Mouse (Mus musculus) adrenal gland, postnatal 14 days (tissue): ENCODE data around the gene Wdhd1. TPM values are rescaled to one million over a fixed set of nuclear protein-coding genes. Genes with fewer than 3 reads are reported as not detected.
A peak's percentile ranks its signal among the peaks of the same experiment; 100 is the strongest.
"Not testable (repeated sequence)": the region's sequence is repeated elsewhere in the genome, so short reads cannot be mapped to it uniquely, and the experiment has no call there.

Source experiments
- DNase-seq: peaks from one replicate; pipeline ENCODE4 v3.0.0; 2021; ENCODE audit warnings: mixed read lengths
- long read RNA-seq, 2 experiments: library from polyadenylated mRNA; stranded (forward); transcript quantifications; one replicate each; pipeline ENCODE4 v2.0.0; 2021
- total RNA-seq: library from RNA; stranded (reverse); gene quantifications from 2 replicates; pipeline ENCODE4 v1.2.3, GENCODE M21; 2021

Wdhd1 gene
- total RNA-seq, result 7.1 and 9.8 TPM in 2 replicates
- long read RNA-seq, experiment 1, full-length matches to known transcripts, result 5 of 6 reads
- long read RNA-seq, experiment 1, partial matches to known transcripts, result 0 of 6 reads
- long read RNA-seq, experiment 1, other reads (novel, unspliced or antisense), result 1 of 6 reads
- long read RNA-seq, experiment 2, full-length matches to known transcripts, result 3 of 7 reads
- long read RNA-seq, experiment 2, partial matches to known transcripts, result 0 of 7 reads
- long read RNA-seq, experiment 2, other reads (novel, unspliced or antisense), result 4 of 7 reads

DNA sequence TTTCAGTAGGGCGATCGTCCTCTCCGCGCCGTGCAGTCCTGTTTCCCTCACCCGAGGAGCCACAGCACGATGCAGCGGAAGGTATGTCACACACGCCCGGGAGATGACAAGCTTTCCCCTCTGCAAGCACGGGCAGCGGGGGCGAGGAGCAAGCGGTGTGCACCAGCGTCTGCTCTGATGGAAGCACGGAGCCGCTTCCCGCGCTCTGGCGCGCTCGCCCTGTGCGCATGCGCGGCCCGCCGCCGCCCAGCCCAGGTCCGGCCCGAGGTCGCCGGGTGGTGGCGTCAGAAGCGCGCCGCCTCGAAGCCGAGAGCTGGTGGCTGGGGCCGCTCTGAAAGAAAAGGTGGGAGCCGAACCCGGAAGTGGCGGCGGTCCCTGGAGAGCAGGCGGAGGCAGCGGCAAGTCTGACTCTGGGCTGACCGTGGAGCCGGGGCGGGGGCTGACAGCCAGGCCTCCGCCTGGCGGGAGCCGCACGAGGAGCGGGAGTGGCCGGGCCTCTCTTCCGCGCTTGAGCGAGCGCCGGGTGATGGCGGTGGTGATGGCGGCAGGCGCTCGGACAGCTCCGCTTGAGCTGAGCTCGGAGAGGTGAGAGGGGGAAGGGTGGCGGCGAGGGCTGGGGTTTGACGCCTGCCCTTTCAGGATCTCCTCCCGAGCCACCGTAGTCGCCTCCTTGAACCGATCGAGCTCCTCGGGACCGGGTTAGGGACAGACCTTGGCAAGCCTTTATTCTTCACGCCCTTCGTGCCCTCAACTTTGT, at the start of gene Wdhd1, which contains the start of gene Socs4:
Gene Wdhd1, minus strand, starts transcription at position 221 of the 757 bp plus-strand sequence.
Gene Socs4, plus strand, starts transcription at position 295 of the 757 bp plus-strand sequence.
- DNase-seq, result peak; percentile 98

DNA sequence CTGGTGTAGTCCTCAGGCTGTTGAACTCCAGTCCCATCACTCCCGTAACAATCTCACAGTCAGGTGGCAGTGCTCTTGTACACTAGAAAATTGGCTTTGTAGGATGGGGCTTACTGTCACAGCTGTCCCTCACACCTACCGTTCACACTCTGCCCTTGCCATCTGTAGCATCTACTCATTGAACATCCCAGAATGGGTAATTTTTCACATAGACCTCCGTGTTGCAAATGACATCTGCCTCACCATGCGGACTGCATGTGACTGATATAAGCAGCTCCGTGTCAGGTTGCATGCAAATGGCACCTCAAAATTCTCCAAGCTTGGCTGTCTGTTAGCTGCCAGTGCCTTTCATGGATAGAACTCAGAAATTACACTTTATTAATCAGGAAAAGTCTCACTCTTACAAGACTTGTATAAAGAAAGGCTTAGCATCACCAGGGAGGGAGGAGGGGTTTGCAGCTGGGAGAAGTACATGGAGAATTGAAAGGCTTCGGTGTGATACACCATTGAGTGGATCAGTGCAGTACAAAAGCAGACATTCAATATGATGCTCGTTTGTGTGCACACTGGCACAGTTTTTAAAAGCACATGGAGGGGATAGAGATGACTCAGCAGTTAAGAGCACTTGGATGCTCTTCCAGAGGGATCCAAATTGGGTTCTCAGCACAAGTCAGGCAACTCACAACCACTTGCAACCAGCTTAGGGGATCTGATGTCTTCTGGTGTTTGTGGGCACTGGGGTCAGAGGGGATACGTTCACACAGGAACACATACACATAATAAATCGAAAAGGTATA, 49.5 kb upstream of the Wdhd1 start:
- DNase-seq, result no peak

DNA sequence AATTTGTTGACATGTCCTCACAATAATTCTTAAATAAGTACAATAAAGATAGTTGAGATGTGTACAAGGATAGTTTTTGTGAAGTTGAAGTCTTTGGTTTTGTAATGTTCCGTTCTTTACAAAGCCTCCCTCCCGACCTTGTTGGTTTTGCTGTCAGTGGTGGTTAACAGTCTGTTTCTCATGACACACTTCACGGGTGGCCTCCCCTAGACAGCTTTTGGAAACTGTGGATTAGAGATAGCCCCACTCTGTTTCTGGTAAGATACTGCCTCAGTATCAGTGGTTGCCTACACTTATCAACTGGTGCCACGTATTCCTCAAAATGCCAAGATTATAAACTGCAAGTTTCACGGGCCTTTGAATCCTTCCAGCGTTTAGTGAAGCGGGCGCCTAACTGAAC, 44.9 kb upstream of the Wdhd1 start:
- not testable (repeated sequence) for DNase-seq

DNA sequence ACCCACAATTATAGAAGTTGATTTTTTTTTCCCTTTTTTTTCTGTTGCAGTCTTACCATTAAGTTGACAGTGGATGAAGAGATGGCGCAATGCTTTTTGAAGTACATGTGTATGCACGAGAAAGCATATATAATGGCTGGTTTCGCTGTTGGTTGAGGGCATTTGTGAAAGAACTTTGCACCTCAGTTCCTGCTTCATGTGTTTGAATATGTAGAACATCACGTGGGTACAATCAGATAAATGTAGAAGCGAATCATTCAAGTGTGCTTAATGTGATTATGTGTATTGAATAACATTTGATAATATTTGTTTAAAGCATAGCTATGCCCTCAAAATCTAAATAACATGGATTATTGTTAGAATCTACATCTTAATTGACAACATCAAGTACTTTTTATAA, 42.7 kb upstream of the Wdhd1 start:
- no peak for DNase-seq

DNA sequence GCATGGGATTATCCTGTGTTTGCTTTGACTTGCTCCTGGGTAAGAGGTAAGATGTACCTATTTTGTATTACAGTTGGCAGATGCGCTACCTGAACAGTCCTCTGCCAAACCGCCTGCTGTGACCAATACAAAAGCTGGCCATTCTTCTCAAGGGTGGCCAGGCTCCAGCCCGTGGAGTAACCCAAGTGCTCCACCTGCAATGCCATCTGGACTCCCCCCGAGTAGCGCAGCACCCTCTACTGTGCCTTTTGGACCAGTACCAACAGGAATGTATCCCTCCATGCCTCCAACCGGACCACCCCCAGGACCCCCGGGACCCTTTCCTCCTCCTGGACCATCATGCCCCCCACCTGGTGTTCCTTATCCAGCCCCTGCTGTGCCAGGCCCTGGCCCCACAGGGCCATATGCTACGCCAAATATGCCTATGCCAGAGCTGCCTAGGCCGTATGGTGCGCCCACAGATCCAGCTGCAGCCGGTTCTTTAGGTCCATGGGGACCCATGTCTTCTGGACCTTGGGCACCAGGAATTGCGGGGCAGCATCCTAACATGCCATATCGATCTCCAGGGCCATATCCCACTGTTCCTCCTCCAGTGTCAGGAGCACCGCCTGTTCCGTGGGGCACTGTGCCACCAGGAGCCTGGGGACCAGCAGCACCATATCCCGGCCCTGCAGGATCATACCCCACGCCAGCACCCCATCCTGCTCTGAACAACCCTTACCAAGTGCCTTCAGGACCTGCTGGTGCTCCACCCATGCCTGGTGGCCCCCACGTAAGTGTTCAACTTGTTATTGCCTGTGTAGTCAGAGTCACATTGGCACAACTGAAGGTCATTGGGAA, 33.9 kb upstream of the Wdhd1 start:
- DNase-seq, result no peak

DNA sequence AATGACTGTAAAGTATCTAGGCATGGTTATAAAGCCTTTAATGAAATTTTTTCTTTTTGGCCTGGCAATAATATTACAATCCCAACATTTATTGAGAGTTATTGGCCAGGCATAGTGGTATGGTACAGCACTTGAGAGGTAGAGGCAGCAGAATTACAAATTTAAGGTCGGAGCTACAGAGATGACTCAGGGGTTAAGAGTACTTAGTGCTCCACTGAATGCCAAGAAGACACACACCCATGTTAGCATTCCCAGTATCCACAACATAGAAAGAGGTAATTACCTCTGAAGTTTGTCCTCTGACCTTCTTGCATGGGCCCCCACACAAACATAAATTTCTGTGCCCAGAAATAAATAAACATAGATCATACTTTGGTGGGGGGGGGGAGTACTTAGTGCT, 32.4 kb upstream of the Wdhd1 start:
- no peak for DNase-seq

DNA sequence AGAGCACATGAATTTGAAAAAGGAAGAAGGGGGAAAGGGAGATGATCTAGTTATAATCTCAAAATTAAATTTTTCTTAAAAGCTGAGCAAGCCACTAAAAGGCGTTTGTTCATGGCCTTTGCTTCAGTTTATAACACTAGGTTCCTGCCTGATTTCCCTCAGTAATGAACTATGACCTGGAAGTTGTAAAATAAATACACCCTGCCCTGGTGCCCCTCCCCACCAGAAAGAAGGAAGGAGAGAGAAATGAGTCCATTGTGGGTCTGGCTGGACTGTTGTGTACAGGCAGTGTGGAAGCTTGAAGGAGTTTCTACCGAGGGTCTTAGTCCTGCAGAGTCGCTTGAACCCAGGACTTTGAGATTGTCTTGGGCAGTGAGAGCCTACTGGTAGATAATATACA, 31.0 kb upstream of the Wdhd1 start:
- DNase-seq, result no peak

DNA sequence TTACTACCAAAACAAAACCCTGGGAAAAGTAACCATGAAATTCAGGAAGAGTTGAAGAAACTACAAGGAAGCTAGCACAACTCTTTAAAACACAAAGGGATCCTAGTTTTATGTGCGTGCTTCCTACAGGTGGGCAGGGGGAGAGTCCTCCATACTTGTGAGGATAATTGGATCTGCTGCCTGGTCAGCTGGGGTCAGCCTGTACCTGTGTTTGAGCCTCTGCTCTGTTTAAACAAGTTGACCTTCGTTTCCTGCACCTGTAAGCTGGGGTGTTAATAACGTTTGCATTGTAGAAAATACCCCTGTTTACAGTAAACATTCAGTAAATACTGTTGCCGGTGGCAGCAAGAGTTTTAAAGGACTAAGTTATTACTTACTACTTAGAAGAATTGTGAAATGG, 29.3 kb upstream of the Wdhd1 start:
- DNase-seq, result no peak

DNA sequence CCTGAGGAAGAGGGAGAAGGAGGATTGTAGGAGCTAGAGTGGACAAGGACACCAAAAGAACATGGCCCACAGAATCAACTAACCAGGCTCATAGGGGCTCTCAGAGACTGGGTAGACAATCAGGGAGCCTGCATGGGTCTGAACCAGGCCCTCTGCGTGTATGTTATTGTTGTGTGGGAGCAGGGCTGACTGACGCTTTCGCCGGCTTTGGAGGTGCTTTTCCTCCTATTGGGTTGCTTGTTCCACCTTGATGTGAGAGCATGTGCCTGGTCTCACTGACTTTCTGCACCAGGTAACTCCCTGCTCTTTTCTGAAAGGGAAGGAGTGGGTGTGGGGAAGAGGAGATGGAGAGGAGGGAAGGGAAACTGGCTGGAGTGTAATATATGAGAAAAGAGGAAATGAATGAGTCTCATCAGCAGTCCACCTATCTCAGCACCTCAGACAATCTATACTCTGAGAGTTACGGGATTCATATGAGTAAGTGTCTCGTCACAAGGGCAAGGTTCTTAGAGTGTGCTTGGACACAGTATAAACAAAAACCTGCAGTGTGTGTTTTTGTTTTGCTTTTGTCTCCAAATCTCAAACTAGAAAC, 28.3 kb upstream of the Wdhd1 start:
- DNase-seq, result no peak

DNA sequence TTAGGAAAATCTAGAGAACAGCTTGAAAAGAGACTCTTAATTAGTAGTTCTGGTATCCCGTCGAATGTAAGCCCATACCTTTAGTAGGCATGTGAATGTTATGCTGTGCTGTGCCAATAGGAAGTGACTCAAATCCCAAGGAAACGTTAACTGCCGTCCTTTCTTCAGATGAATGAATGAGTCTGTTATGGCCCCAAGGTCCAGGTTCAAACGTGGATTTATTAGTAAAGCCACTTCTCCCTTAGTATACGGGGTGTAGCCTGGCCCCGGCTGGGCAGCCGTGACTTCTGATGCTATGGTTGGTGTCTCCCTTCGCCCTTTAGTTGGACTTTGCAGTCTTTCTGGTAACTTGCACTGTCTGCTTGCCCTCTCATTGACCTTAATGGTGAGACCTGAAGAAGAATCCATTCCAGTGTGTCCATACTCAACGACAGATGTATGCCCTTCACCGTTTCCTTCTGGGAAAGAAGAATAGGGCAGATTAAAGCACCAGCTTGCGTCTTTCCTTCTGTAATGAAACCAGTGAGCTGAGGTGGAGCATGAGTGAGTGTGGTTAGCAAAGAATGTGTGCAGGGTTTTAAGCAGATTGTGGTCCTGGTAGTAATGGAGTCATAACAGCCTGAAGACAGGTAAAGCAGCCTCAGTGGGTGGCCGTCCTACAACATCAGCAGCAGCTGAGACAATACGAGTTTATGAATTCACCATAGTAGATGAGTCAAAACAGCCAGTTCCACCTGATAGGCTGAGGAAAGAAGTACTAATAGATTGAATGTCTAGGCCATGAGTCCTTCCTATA, 26.4 kb upstream of the Wdhd1 start:
- DNase-seq, result no peak

DNA sequence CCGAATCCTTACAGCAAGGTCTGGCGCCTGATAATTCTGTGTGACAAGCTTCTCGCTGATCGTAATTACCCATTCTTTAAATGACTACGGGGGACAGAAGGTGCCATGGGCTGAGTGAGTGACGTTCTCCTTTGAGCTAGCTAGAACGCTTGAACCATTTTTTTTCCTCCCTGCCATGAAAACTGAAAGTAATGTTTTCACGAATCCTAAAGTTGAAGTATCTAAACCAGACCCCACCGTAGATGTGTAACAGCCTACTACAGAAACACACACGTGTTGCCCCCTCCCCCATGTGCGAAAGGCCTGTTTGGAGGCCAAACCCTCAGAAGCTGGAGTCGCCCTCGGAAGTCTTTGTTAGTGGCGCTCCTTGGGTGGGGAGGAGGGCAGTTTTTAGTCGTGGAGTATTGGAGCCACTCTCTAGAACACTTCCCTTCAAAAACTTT, 22.2 kb upstream of the Wdhd1 start:
- peak; percentile 62 for DNase-seq

DNA sequence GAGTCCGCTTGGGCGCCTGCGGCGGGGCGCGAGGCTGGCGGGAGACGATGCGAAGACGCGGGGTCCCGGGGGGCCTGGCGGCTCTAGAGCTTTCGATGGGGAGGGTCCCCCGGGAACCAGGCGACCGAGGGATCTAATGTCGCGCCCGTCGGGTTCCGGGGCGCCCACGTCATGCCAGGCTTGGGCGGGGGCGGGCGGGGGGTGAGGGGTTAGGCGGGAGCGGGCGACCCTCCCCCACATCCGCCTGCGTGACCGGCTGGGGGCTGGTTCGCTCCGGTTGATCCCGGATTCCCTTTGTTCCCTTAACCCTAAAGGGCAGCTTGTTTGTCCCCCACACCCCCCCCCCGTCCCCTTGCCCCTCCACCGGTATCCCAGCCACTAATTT, 21.7 kb upstream of the Wdhd1 start:
- no peak for DNase-seq

DNA sequence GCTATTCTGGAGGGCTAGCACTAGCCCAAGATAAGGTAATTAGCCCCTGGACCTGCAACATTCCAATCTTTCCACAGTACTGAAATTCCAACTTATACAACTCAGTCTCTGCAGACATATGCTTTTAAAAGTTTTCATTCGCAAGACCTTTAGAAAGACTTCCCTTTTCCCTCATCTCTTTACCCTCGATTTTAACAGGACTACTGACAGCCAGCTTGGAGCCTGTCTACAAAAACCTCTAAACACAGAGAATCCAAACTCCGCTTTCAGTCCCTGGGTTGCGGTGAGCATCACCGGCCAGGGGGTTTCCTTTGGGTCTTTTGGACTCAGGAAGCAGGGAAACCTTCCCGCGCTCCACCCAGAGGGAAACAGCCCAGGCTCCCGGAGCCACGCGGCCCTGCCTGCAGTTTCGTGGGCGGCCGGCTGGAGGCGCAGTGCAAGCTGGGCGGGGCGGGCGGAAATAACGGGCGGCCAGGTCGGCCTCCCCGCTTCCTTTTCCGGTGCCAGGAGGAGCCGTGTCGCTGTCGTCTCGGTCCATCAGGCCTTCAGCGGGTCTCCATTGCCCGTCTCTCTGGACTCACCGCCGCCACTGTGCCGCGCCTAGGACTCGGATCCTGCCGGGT, 21.2 kb upstream of the Wdhd1 start, which contains the start of gene Mapk1ip1l:
Gene Mapk1ip1l, plus strand, starts transcription at position 482 of the 623 bp plus-strand sequence.
- DNase-seq, result peak; percentile 97

DNA sequence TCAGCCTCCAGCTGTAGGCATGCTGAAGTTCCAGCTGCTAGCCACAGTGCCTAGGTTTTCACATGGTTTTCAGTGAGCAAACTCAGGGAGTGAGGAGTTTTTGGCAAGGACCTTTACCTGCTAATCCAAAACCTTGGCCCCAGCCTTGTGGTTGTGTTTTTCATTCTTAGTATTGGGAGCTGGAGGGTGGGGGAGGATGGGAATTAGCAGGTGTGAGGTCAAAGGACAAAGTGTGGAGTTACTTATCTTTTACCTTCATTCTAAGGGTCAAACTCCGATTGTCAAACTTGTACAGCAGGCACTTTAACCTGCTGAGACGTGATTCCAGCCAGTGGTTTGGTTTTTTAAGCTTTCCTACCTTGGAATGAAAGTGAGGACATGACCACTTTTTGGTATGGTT, 19.6 kb upstream of the Wdhd1 start:
- DNase-seq, result no peak

DNA sequence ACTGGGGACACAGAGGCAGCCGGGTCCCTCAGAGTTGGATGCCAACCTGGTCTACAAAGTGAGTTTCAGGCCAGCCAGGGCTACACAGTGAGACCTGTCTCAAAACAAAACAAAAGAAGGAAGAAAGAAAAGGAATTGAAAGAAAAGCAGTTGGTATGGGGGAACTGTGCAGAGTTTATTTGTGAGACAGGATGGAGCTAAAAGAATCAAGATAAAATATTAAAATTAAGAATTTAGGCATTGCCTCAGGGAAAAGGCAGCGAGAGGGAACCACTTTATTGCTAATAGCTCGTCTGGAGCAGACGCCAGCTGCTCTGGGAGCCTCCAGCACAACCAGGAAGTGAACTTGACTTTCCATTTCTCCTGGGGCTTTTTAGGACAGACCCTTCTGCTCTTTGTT, 17.5 kb upstream of the Wdhd1 start:
- no peak for DNase-seq

DNA sequence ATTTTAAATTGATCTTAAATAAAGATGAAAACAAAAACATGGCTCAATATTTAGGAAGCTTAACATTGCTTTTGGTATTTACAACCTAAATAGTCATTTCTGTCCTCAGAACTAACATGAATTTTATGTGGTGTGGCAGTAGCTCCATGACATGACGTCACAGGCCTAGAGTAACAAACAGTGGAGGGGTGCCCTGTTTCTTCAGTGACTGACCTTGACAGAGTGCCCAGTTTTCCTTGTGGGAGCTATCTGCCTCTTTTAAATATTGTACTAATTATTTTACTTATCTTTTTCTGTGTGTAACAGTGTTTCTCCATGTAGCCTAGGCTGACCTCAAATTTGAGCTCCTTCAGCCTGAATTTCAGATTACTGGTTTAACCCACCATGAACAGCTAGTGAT, 15.1 kb upstream of the Wdhd1 start:
- DNase-seq, result peak; percentile 51

DNA sequence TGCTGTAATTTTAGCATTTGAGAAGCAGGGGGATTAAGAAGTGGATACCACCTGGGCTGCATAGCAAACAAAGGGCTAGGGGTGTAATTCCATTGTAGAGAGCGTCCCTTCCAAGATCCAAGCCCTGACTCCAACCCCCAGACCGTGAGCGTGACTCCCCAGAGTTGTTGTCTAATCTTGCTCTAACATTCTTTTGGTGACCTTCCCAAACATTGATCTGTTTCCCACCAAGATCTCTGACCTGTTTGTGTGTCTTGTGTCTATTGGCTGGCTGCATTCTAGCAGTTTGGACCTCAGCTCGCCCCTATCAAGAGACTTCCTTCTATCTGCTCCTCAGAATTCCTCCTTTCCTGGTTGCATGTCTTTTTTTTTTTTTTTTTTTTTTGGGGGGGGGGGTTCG, 10.4 kb upstream of the Wdhd1 start:
- no peak for DNase-seq

DNA sequence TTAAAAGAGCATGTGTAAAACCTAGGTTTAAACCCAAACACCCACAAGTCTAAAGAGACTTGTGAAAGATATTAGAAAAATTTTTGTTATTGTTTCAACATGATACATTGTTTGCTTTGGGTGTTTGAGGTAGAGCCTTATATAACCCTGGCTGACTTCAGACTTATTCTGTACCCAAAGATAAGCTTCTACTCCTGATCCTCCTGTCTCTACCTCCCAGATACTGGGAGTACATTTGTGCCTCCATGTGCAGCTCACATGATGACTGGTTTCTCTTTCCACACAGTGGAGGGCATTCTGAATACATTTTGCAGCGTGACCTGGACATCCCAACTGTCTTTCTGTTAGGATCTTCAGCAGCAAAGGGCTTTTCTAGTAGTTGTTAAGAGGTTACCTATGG, 9.6 kb upstream of the Wdhd1 start:
- no peak for DNase-seq

DNA sequence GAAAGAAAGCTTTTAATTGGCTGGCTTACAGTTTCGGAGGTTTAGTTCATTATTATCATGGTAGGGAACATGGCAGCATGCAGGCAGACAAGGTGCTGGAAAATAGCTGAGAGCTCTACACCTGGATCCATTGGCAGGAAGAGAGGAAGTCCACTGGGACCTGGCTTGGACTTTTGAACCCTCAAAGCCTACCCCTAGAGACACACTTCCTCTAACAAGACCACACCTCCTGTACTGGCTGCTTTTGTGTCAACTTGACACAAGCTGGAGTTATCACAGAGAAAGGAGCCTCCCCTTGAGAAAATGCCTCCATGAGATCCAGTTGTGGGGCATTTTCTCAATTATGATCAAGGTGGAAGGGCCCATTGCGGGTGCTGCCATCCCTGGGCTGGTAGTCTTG, 8.6 kb upstream of the Wdhd1 start:
- no peak for DNase-seq

DNA sequence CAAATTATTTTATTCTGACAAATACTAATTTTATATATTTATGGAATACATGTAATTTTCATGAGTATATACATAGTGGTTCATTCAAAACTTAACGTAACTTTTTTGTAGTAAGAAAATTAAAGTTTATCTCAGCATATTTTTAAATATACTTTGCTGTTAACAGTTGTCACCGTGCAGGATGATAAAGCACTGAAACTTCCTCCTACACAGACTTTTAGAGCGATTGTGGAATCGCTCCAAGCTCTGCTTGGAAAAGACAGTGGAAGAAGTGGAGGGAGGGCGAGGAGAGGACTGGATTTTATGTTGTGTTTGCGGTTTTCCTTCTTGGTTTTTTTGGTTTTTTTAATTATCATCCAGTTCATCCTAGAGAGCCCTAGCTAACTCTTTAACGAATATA, 6.9 kb upstream of the Wdhd1 start:
- no peak for DNase-seq
